Mouse (Mus musculus) heart, embryonic 11.5 days (tissue): ENCODE results near the gene Rmdn2. TPM values are rescaled to one million over a fixed set of nuclear protein-coding genes. Genes with fewer than 3 reads are reported as not detected.

Source experiments
- ATAC-seq: fragments of 200-750 bp; cut with Nextera tagmentation; replicated peaks from 2 replicates; pipeline ENCODE4 v1.8.0; 2017; ENCODE audit warnings: moderate library complexity; ENCODE audit not compliant: insufficient number of reproducible peaks, low FRiP score, low TSS enrichment
- H3K27ac ChIP-seq: fragments of 300-500 bp; sonication (generic); 2 replicates; pipeline ENCODE4 v1.5.1; 2014; ENCODE audit warnings: mild to moderate bottlenecking, low read depth, low read length
- H3K27me3 ChIP-seq: fragments of 300-500 bp; sonication (generic); 2 replicates; pipeline ENCODE4 v1.6.1; 2014; ENCODE audit warnings: mild to moderate bottlenecking, low read length, mixed read lengths; ENCODE audit not compliant: control insufficient read depth, insufficient read depth
- H3K36me3 ChIP-seq: fragments of 300-500 bp; sonication (generic); 2 replicates; pipeline ENCODE4 v1.6.1; 2014; ENCODE audit warnings: mild to moderate bottlenecking, low read length, moderate library complexity, mixed read lengths; ENCODE audit not compliant: control insufficient read depth, insufficient read depth
- H3K4me1 ChIP-seq: fragments of 300-500 bp; sonication (generic); 2 replicates; pipeline ENCODE4 v1.6.1; 2014; ENCODE audit warnings: low read length; ENCODE audit not compliant: control insufficient read depth, insufficient read depth
- H3K4me2 ChIP-seq: fragments of 300-500 bp; sonication (generic); 2 replicates; pipeline ENCODE4 v1.6.1; 2014; ENCODE audit warnings: mild to moderate bottlenecking, moderate library complexity
- H3K4me3 ChIP-seq: fragments of 300-500 bp; sonication (generic); 2 replicates; pipeline ENCODE4 v1.5.1; 2014; ENCODE audit warnings: low read depth, low read length
- H3K9ac ChIP-seq: fragments of 300-500 bp; sonication (generic); 2 replicates; pipeline ENCODE4 v1.6.1; 2014; ENCODE audit warnings: mild to moderate bottlenecking, low read depth, low read length, moderate library complexity
- H3K9me3 ChIP-seq: fragments of 300-500 bp; sonication (generic); replicated peaks from 2 replicates; pipeline ENCODE4 v1.6.1; 2016; ENCODE audit warnings: low read length; ENCODE audit not compliant: control insufficient read depth
- WGBS: fragments of 180-500 bp; shearing (Covaris S2); extraction: QIAGEN DNeasy Blood & Tissue Kit; methylation state at CpG from one replicate; pipeline ENCODE4 v1.1.7; 2014; ENCODE audit not compliant: insufficient replicate concordance; 5-methylcytosine and 5-hydroxymethylcytosine counted together
- polyA plus RNA-seq: library from polyadenylated mRNA; unstranded; fragments of >200 nt; fragmentation: Nextera tagmentation; extraction: Ambion mirVana; gene quantifications from 2 replicates; pipeline ENCODE4 v1.2.1, GENCODE M21; 2014

The Rmdn2 gene
- polyA plus RNA-seq, 1 experiment from 2014 or later = 20.2 TPM

GRCm38 (mm10) chr17:79622050-79622449, 10.4 kb downstream of the Rmdn2 start:
- H3K9me3 ChIP-seq = no peaks in the 10 kb centered on the region
- H3K27ac ChIP-seq = no peak overlapping the region
- H3K36me3 ChIP-seq = no peaks in the 10 kb centered on the region
- no peaks in the 10 kb centered on the region for H3K4me1 ChIP-seq
- no peak overlapping the region for H3K4me3 ChIP-seq
- no peak overlapping the region for H3K4me2 ChIP-seq
- 93% methylated on average over 6 of the region's 6 CpGs for WGBS
- ATAC-seq = no peak
- H3K27me3 ChIP-seq = no peaks in the 10 kb centered on the region
- H3K9ac ChIP-seq = no peak overlapping the region

GRCm38 (mm10) chr17:79622574-79622973, 10.9 kb downstream of the Rmdn2 start:
- Histone ChIP-seq H3K36me3 (no peaks in the 10 kb centered on the region), H3K9ac (no peak overlapping the region), H3K27ac (no peak overlapping the region), H3K4me1 (no peaks in the 10 kb centered on the region), H3K9me3 (no peaks in the 10 kb centered on the region), H3K4me2 (no peak overlapping the region), H3K27me3 (no peaks in the 10 kb centered on the region), H3K4me3 (no peak overlapping the region)
- 90% methylated on average over 7 of the region's 7 CpGs for WGBS
- no peak for ATAC-seq

GRCm38 (mm10) chr17:79623841-79624240, 12.2 kb downstream of the Rmdn2 start:
- no peak for ATAC-seq
- H3K27ac ChIP-seq = no peak overlapping the region
- H3K9ac ChIP-seq = no peak overlapping the region
- H3K36me3 ChIP-seq = no peaks in the 10 kb centered on the region
- no peak overlapping the region for H3K4me3 ChIP-seq
- no peaks in the 10 kb centered on the region for H3K27me3 ChIP-seq
- H3K9me3 ChIP-seq = no peaks in the 10 kb centered on the region
- no peak overlapping the region for H3K4me2 ChIP-seq
- 67% methylated on average over 3 of the region's 3 CpGs for WGBS
- H3K4me1 ChIP-seq = no peaks in the 10 kb centered on the region

- no peaks in the 10 kb centered on the region for H3K36me3 ChIP-seq
- H3K9me3 ChIP-seq = no peaks in the 10 kb centered on the region
- no peak overlapping the region for H3K4me2 ChIP-seq
- H3K4me3 ChIP-seq = no peak overlapping the region
- H3K27ac ChIP-seq = no peak overlapping the region
- no peaks in the 10 kb centered on the region for H3K27me3 ChIP-seq
- no peak for ATAC-seq
- 85% methylated on average over 12 of the region's 12 CpGs for WGBS
- no peaks in the 10 kb centered on the region for H3K4me1 ChIP-seq
- no peak overlapping the region for H3K9ac ChIP-seq
Measured at GRCm38 (mm10) chr17:79626241-79626816, 14.7 kb downstream of the Rmdn2 start.

GRCm38 (mm10) chr17:79649893-79650292, 38.2 kb downstream of the Rmdn2 start:
- Histone ChIP-seq H3K4me1 (no peaks in the 10 kb centered on the region), H3K4me3 (no peak overlapping the region), H3K4me2 (no peak overlapping the region), H3K27ac (no peak overlapping the region), H3K9ac (no peak overlapping the region), H3K36me3 (no peaks in the 10 kb centered on the region), H3K27me3 (no peaks in the 10 kb centered on the region), H3K9me3 (no peaks in the 10 kb centered on the region)
- WGBS = 84% methylated on average over 4 of the region's 4 CpGs
- no peak for ATAC-seq

- H3K9ac ChIP-seq = no peak overlapping the region
- H3K4me2 ChIP-seq = no peak overlapping the region
- H3K27ac ChIP-seq = no peak overlapping the region
- no peaks in the 10 kb centered on the region for H3K4me1 ChIP-seq
- H3K9me3 ChIP-seq = no peaks in the 10 kb centered on the region
- H3K4me3 ChIP-seq = no peak overlapping the region
- no peaks in the 10 kb centered on the region for H3K27me3 ChIP-seq
- no peak for ATAC-seq
- 87% methylated on average over 5 of the region's 5 CpGs for WGBS
- no peaks in the 10 kb centered on the region for H3K36me3 ChIP-seq
Measured at GRCm38 (mm10) chr17:79650297-79650696, 38.6 kb downstream of the Rmdn2 start.

- no peak overlapping the region for H3K4me3 ChIP-seq
- no peaks in the 10 kb centered on the region for H3K9me3 ChIP-seq
- 0 out of 2 replicates have a peak, but pooled peaks cover 3% of the 10 kb centered on the region for H3K4me1 ChIP-seq
- H3K27ac ChIP-seq = no peak overlapping the region
- no peak for ATAC-seq
- no peak overlapping the region for H3K9ac ChIP-seq
- H3K27me3 ChIP-seq = no peaks in the 10 kb centered on the region
- 62% methylated on average over 1 of the region's 1 CpGs for WGBS
- no peak overlapping the region for H3K4me2 ChIP-seq
- H3K36me3 ChIP-seq = no peaks in the 10 kb centered on the region
Measured at GRCm38 (mm10) chr17:79653171-79653570, 41.5 kb downstream of the Rmdn2 start.

- Histone ChIP-seq H3K9me3 (no peaks in the 10 kb centered on the region), H3K27ac (no peak overlapping the region), H3K9ac (no peak overlapping the region), H3K4me3 (no peak overlapping the region), H3K4me1 (0 out of 2 replicates have a peak, but pooled peaks cover 3% of the 10 kb centered on the region), H3K4me2 (no peak overlapping the region), H3K27me3 (no peaks in the 10 kb centered on the region), H3K36me3 (no peaks in the 10 kb centered on the region)
- no peak for ATAC-seq
- 66% methylated on average over 3 of the region's 3 CpGs for WGBS
Measured at GRCm38 (mm10) chr17:79654187-79654586, 42.5 kb downstream of the Rmdn2 start.

- 40% methylated on average over 9 of the region's 9 CpGs for WGBS
- H3K36me3 ChIP-seq = no peaks in the 10 kb centered on the region
- no peaks in the 10 kb centered on the region for H3K27me3 ChIP-seq
- H3K9ac ChIP-seq = no peak overlapping the region
- no peak overlapping the region for H3K4me3 ChIP-seq
- no peak overlapping the region for H3K27ac ChIP-seq
- H3K9me3 ChIP-seq = no peaks in the 10 kb centered on the region
- H3K4me2 ChIP-seq = no peak overlapping the region
- 0 out of 2 replicates have a peak, but pooled peaks cover 3% of the 10 kb centered on the region for H3K4me1 ChIP-seq
- no peak; the same call in 1 of the 2 replicates for ATAC-seq
Measured at GRCm38 (mm10) chr17:79657785-79658184, 46.1 kb downstream of the Rmdn2 start.
